Mouse (Mus musculus) brain, embryonic 14.5 days (tissue): ENCODE measurements around the gene Gm30302.

Experiments used
- CTCF ChIP-seq: fragments of 200-500 bp; IDR thresholded peaks from 2 replicates; pipeline ENCODE4 v1.5.1; 2012; ENCODE audit warnings: inconsistent platforms, mild to moderate bottlenecking, moderate library complexity, borderline replicate concordance; ENCODE audit not compliant: insufficient read depth, insufficient read length; ENCODE audit errors: extremely low read depth
- POLR2A ChIP-seq: fragments of 200-500 bp; IDR thresholded peaks from 2 replicates; pipeline ENCODE4 v1.6.1; 2012; ENCODE audit warnings: mild to moderate bottlenecking, inconsistent platforms, borderline replicate concordance; ENCODE audit not compliant: poor library complexity, insufficient read depth, insufficient read length, severe bottlenecking; ENCODE audit errors: extremely low read depth

- TF ChIP-seq CTCF (no peak), POLR2A (no peak)
Measured at GRCm38 (mm10) chr13:49807146-49807545, 8.3 kb upstream of the Gm30302 start.
